Mouse (Mus musculus) T-helper 17 cell (primary cell): ENCODE data around the gene Wdr66.

Source experiments
- in situ Hi-C, 2 experiments: fragments of 300-600 bp; cut with MboI, MseI; formaldehyde crosslinking; loops; 1 replicate in 1 of 2; 2 replicates in 1 of 2; pipeline ENCODE4 v1.15.1; 2025; ENCODE audit warnings: high pct_unique_total_duplicates in 2 of 2

Gene Wdr66

DNA sequence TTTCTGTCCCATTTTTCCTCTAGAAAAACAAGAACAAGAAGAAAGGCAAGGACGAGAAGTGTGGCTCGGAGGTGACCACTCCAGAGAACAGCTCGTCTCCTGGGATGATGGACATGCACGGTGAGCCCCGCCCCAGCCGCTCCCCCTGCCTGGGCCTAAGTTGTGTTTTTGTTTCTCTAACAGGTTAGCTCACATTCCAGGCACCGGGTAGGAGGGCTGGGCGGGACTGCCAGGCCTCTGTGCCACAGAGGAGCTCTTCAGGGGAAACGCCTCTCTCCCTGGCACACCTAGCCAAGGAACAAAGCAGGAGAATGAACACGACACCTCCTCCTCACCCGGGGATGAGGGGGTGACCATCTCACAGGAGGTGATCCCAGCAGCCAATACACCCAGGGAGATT, 104.0 kb downstream of the Wdr66 start:
- in situ Hi-C loops = loop anchor here in 1 of 2 experiments (10.0 kb wide), 1 partner anchor 509 kb away; the partner anchor contains the start of gene Hcar2

DNA sequence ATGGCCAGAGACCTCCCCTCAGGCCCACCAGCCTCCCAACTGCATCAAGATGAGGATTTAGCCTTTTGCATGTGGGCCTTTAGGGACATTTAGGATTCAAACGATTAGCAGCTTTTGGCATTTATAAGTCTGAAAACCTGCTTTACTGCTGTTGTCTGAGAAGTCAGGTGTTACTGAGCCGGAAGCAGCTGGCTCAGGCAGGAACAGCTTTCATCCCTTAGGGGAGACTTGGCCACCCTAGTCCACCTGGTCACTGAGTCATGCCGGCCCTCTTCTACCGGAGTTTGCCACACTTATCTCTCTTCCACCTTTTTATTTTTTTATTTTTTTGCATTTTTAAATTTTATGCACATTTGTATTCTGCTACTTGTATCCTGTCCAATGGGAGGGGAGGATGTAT, 105.4 kb downstream of the Wdr66 start:
- in situ Hi-C loops = loop anchor here in 1 of 2 experiments (10.0 kb wide), 1 partner anchor 508 kb away; the partner anchor contains the start of gene Hcar2

DNA sequence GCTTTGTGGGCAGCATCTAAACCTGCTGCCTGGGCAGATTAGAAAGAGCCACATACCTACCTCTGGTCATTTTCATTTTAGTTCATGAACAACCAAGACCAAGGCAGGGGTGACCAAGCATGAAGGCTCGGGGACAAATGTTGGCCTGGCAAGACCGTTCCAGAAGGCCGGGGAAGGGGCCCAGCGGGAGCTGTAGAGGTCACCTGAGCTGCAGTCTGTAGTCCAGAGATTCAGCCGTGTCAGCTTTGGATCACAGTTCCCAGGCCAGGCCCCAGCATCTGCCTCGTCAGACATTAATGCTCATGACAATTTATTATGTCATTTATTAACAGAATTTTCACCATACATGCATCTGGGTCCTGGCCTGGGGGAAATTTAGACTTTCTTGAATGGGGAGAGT, 107.5 kb downstream of the Wdr66 start:
- in situ Hi-C loops = loop anchor here in 1 of 2 experiments (10.0 kb wide), 1 partner anchor 505 kb away; the partner anchor contains the start of gene Hcar2

DNA sequence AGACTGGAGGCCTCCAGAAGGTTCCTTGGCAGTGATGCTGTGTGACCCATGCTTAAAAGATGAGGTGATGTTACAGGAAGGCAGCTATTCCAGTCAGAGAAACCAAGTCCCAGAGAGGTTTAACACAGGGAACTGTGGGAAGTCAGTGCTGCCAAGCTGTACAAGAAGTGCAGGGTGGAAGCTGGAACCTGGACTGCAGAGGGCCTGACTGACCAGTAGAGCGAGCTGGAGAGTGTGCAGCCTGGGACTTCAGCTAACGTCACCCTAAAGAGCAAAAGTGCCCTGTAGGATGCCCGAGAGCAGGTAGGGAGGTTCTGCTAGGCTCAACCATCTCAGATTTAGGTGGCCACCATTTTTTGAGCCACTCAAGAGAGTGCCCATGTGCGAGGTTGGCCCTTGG, 111.0 kb downstream of the Wdr66 start:
- in situ Hi-C loops = no loop called here

DNA sequence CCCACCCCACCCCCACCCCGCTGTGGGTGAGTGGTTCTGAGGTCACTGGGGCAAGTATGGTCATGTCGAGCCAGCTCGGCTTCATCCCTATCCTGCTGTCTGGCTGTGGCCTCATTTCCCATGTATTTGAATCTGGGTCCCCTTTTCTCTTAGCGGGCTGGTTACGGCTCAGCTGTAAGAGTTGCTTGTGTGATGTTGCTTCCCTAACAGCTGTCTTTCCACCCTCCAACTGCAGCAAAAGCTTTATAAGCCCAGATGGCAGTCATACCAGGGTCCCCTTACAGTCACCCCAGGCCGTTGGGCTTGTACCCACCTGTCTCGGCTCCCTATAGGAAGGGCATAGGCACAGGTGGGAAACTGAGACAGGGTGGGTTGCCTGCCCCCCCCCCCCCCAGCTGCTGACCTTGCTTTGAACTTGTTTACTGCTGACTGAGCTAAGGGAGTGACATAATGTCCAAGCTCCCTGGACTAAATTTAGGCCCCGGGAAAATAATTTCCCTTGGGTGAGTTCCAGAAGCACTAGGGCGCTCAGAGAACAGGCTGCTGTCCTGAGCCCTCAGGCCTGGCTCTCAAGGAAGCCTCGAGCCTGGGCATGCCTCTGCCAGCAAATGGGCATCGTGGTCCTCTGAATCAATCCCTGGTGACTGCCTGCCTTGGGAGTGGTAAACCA, 112.5 kb downstream of the Wdr66 start:
- in situ Hi-C loops = no loop called here

DNA sequence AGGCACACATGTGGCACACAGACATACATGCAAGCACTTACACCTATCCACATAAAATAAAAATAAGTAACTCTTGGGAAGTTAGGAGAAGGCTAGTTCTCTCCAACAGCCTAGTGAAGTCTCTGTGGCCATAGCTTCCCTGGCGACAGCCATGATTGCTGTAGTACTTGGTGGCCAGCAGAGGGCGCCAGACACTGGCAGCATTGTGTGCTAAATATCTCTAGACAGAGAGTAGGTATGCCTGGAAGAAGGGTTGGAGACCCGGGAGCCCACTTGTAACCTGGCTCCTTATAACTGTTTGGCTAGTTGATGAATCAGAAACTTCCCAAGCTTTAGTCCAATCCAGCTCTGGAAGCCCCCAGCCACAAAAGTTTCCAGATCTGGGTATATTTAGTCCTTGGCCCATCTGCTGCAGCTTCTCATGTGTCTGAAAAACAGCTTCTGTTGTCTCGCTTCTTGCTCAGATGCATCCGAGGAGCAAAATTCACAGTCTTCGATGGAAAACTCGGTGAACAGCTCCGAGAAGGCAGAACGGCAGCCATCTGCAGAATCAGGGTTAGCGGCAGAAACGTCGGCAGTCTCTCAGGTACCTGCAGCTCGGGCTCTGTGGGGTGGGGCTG, 117.1 kb downstream of the Wdr66 start:
- in situ Hi-C loops = loop anchor here (5.0 kb wide), 2 partner anchors 73 to 133 kb away; no protein-coding TSS in a partner anchor

DNA sequence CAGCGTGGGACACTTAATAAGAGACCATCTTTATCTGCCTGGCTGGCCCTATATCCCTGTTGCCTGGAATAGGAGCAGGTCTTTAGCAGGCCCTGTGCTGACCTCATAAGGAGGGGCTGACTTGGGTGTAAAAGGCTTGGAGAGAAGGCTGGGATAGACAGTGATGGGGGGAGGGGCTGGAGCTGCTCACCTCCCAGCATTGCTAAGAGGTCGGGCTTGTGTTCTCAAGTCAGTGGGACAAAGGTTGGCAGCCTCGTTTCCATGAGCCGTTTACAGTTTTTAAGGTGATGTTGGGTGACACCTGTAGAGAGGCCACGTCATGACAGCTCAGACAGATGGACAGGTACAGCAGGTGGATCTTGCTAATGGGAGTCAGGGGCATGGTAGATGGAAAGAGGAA, 118.1 kb downstream of the Wdr66 start:
- in situ Hi-C loops = no loop called here

DNA sequence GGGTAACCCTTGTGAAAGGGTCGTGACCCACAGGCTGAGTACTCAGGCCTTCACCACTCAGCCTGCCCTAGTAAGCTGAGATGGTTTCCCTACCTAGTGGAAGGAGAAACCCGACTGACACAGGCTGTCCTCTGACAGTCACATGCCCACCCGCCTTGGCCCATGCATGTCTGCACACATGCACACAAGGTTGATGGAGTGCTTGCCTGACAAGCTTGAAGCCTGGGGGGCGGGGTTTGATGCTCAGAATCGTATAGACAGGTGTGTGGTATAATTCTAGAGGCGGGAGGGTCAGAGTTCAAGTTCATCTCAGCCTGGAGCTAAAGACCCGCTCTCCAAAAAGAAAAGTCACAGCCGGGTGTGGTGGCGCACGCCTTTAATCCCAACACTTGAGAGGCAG, 123.4 kb downstream of the Wdr66 start:
- in situ Hi-C loops = loop anchor here in 1 of 2 experiments (5.0 kb wide), 1 partner anchor 67 kb away; no protein-coding TSS in a partner anchor

DNA sequence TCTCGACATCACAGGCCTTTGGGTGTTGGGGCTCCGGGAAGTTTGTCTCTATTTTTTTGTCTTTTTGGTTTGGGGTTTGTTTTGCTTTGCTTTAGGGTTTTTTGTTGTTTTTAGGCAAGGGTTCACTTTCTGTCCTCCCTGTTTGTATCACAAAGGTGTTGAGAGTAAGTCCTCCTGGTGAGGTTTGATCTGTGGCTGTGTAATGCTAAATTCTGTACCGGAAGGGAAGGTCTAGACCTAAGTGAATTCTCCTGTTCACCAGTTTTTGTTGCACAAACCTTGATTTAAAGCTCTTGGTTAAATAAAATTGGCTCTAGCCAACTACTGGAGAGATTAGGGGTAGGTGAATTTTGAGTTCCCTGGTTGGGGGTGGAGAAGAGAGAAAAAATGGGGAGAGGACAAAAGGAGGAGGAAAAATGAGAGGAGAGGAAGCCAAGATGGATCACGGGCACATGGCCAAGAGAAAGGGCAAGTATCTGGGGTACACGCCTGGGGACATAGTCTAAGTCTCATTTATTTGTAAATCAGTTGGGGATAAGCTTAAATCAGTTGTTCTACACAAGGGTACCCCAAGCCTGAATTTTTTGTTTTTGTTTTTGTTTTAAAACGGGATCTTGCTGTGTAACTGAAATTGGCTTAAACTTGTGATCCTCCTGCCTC, 124.0 kb downstream of the Wdr66 start:
- in situ Hi-C loops = loop anchor here in 1 of 2 experiments (5.0 kb wide), 1 partner anchor 66 kb away; no protein-coding TSS in a partner anchor

DNA sequence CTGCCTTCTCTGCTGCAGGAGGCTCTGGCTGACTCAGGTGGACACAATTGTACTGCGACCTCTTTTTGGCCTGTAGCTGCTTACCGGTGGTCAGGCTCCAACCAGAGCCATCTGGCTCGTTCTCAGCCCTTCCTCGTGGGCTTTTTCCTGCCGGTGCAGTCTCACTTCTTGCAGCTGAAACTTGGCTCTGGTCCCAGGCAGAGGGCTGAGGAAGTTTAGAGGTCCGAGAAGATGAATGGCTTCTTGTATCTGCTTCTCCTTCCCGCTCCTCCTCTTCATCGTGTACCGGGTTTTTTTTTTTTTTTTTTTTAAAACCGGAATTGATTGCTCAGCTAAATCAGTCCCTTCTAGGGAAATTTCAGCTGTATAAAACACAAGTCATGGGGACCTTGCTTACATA, 124.7 kb downstream of the Wdr66 start:
- in situ Hi-C loops = loop anchor here in 1 of 2 experiments (5.0 kb wide), 1 partner anchor 66 kb away; no protein-coding TSS in a partner anchor
